Mouse (Mus musculus) liver, adult 2 months (tissue): ENCODE measurements around the gene Plk3. TPM values are rescaled to one million over a fixed set of nuclear protein-coding genes. Genes with fewer than 3 reads are reported as not detected.

Experiments used
- DNase-seq: peaks from one replicate; pipeline ENCODE4 v3.0.0-alpha.2; 2011; ENCODE audit warnings: low read depth, low spot score; ENCODE audit errors: extremely low read depth
- H3K27ac ChIP-seq: fragments of 200-500 bp; replicated peaks from 2 replicates; pipeline ENCODE4 v1.5.1; 2012; ENCODE audit warnings: low read depth, mild to moderate bottlenecking, control low read depth, inconsistent platforms, low read length; ENCODE audit not compliant: insufficient read depth
- H3K27me3 ChIP-seq: fragments of 200-500 bp; 2 replicates; pipeline ENCODE4 v1.6.1; 2012; ENCODE audit warnings: mild to moderate bottlenecking, moderate library complexity, low read length, inconsistent platforms; ENCODE audit not compliant: control insufficient read depth, insufficient read depth
- H3K36me3 ChIP-seq: fragments of 200-500 bp; 2 replicates; pipeline ENCODE4 v1.6.1; 2012; ENCODE audit warnings: low read length, inconsistent platforms; ENCODE audit not compliant: control insufficient read depth, insufficient read depth
- H3K4me1 ChIP-seq: fragments of 200-500 bp; 2 replicates; pipeline ENCODE4 v1.6.1; 2011; ENCODE audit warnings: low read length; ENCODE audit not compliant: control insufficient read depth, insufficient read depth
- H3K4me3 ChIP-seq: fragments of 200-500 bp; 2 replicates; pipeline ENCODE4 v1.5.1; 2011; ENCODE audit warnings: low read depth, mild to moderate bottlenecking, control low read depth, low read length, moderate library complexity; ENCODE audit not compliant: insufficient read depth
- H3K79me2 ChIP-seq: fragments of 200-500 bp; 2 replicates; pipeline ENCODE4 v1.6.1; 2012; ENCODE audit warnings: inconsistent platforms, mild to moderate bottlenecking, low read length, moderate library complexity; ENCODE audit not compliant: control insufficient read depth, insufficient read depth
- H3K9ac ChIP-seq: fragments of 200-500 bp; 2 replicates; pipeline ENCODE4 v1.6.1; 2012; ENCODE audit warnings: low read depth, mild to moderate bottlenecking, control low read depth, inconsistent platforms, low read length
- CTCF ChIP-seq: fragments of 200-500 bp; IDR thresholded peaks from 2 replicates; pipeline ENCODE4 v1.5.1; 2011; ENCODE audit warnings: low read depth, low read length, control low read depth
- POLR2A ChIP-seq: fragments of 200-500 bp; IDR thresholded peaks from 2 replicates; pipeline ENCODE4 v1.6.1; 2011; ENCODE audit warnings: low read length, control low read depth; ENCODE audit not compliant: insufficient read depth; ENCODE audit errors: extremely low read depth
- WGBS: fragments of 180-500 bp; shearing (Covaris S2); methylation state at CpG from one replicate; pipeline ENCODE4 v1.1.7; 2018; 5-methylcytosine and 5-hydroxymethylcytosine counted together
- polyA plus RNA-seq: library from polyadenylated mRNA; depleted of rRNA; stranded (reverse); fragments of >200 nt; gene quantifications from 2 replicates; pipeline ENCODE4 v1.2.3, GENCODE M21; 2012
- total RNA-seq: library from RNA; depleted of rRNA; stranded (reverse); fragments of >200 nt; gene quantifications from 2 replicates; pipeline ENCODE4 v1.2.3, GENCODE M21; 2014

Gene Plk3
- total and polyA plus RNA-seq, 2 experiments: 10.7 to 31.7 TPM

- peak overlapping the region; percentile 86 for H3K27ac ChIP-seq
- peaks cover 22% of the 10 kb centered on the region; the same call in 1 of the 2 replicates for H3K36me3 ChIP-seq
- H3K4me1 ChIP-seq: peaks cover 9% of the 10 kb centered on the region; the same call in 1 of the 2 replicates
- peak; percentile 63 for DNase-seq
- H3K9ac ChIP-seq: peak overlapping the region; percentile 14
- no peaks in the 10 kb centered on the region for H3K79me2 ChIP-seq
- H3K27me3 ChIP-seq: no peaks in the 10 kb centered on the region
- H3K4me3 ChIP-seq: no peak overlapping the region
- WGBS: 55% methylated on average over 14 of the region's 14 CpGs
- TF ChIP-seq CTCF (no peak), POLR2A (no peak)
Observed at GRCm38 (mm10) chr4:117124518-117125347, 9.0 kb downstream of the Plk3 start.

DNA sequence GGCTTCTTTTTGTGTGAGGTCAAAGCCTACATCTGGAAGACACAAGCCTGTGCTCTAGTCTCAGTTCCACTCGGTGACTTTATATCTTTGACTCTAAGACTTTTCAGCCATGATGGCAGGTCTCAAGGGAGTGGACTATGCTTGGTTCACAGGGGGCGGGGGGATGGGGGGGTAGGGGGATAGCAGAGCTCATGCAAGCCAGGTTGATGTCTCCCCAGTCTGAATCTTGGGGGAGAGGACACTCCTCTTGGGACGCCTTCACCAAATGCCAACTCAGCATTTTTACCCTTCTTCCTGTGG is 9.6 kb downstream of the Plk3 start:
- no peak for DNase-seq
- H3K36me3 ChIP-seq: peaks cover 17% of the 10 kb centered on the region; the same call in 1 of the 2 replicates
- peaks cover 8% of the 10 kb centered on the region; the same call in 1 of the 2 replicates for H3K4me1 ChIP-seq
- WGBS: 80% methylated on average over 3 of the region's 3 CpGs
- H3K27me3 ChIP-seq: no peaks in the 10 kb centered on the region
- TF ChIP-seq POLR2A (no peak), CTCF (no peak)
- H3K4me3 ChIP-seq: no peak overlapping the region
- peak overlapping the region; percentile 86 for H3K27ac ChIP-seq
- H3K79me2 ChIP-seq: no peaks in the 10 kb centered on the region
- peak overlapping the region; percentile 14; the same call in 1 of the 2 replicates for H3K9ac ChIP-seq

DNA sequence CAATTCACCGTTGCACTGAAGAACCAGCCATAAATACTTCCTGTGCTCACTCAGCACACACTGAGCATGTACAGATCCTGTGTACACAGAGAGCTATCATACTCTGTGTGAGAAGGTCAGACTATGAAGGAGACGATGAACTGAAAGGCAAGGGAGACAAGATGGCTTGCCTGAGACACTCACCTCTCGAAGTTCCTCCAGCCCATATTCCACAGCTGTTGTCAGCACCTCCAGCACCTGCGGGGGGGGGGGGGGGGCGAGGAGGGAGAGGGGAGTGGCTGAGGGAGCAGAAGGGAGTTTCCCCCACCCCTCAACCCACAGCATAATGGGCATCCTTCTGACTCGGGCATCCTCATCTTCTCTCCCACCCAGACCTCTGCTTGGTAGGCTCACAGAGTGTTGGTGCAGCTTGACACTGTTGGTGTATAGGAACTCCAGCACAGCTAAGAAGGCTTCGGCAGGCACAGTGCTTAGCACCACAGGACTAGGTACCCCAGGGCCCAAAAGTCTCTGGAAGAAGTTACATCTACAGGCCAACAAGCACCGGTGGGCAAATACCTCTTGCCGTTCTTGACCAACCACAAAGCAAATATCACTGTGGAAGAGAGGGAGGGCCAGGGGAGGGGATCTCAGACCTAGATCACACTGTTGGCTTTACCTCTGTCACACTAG is 10.1 kb downstream of the Plk3 start:
- H3K4me1 ChIP-seq: peaks cover 6% of the 10 kb centered on the region; the same call in 1 of the 2 replicates
- no peak for DNase-seq
- H3K79me2 ChIP-seq: no peaks in the 10 kb centered on the region
- TF ChIP-seq POLR2A: no peak
- TF ChIP-seq CTCF: no peak
- 52% methylated on average over 9 of the region's 9 CpGs for WGBS
- H3K27me3 ChIP-seq: no peaks in the 10 kb centered on the region
- H3K9ac ChIP-seq: no peak overlapping the region
- H3K36me3 ChIP-seq: peaks cover 12% of the 10 kb centered on the region; the same call in 1 of the 2 replicates
- H3K4me3 ChIP-seq: no peak overlapping the region
- no peak overlapping the region for H3K27ac ChIP-seq

DNA sequence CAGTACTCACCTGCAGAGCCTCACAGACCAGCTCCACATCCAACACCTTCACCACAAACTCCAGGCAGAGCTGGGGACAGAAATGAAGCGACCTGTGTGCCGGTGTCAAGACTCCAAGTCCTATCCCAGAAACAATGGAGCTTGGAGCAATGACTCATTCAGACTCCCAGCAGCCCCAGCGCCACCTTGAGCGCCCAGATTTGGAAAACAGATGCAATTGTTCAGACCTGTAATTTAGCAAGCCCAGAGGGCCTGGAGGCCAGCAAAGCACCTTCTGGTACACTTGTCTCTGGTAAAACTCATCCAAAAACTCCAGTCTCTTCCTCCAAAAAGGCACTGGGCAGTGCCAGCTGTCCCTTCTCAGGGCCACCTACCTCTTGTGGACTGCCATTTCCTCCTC is 11.6 kb downstream of the Plk3 start:
- TF ChIP-seq CTCF: no peak
- TF ChIP-seq POLR2A: no peak
- Histone ChIP-seq H3K36me3 (peaks cover 1% of the 10 kb centered on the region; the same call in 1 of the 2 replicates), H3K4me1 (peaks cover 6% of the 10 kb centered on the region; the same call in 1 of the 2 replicates), H3K27ac (no peak overlapping the region), H3K79me2 (no peaks in the 10 kb centered on the region), H3K4me3 (no peak overlapping the region), H3K27me3 (no peaks in the 10 kb centered on the region), H3K9ac (no peak overlapping the region)
- no peak for DNase-seq
- 94% methylated on average over 4 of the region's 4 CpGs for WGBS

DNA sequence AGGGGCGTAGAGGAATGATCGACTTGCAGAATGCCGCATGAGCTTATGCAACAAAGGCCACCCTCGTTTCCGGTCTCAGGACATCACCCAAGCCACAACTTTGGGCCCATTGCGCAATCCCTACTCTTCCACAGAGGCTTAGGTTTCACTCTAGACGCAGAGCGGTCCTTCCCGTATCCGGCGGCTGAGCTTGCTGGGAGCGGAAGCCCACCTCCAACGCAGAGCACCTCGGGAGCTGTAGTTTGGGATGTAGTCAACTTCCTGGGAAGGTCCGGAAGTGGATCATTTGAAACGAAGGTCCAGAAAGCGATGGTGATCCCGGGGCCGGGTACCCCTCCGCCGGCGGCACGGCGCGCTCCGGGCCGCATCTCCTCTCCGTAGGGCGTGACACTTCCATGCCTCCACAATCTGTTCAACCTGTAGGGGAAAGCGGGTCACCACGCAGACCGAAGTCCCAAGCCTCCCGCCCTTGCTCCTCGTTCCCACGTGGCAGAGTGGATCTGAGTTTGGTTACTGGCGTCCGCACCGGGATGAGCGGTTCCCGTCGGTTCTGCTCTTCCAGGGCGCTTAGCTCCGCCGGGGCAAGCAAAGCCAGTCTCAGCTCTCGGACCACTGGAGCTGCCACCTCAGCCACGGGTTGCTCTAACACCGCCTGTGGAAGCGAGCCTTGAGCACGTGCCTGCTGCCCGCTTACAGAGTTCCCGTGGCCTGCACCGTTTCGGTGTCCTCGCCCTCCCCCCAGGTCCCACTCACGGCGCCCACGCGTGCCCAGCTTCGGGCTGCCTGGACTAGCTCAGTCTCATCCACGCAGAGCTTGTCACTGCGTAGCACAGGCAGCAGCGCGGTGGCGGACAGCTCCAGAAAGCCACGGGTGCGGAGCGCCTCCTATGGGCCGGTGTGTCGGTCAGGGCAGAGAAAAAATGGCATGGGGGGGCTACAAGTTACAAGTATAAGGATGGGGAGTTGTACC is 13.0 kb downstream of the Plk3 start:
- H3K9ac ChIP-seq: peak overlapping the region; percentile 94
- no peaks in the 10 kb centered on the region for H3K79me2 ChIP-seq
- H3K4me3 ChIP-seq: peak overlapping the region; percentile 70
- peak overlapping the region; percentile 60 for H3K27ac ChIP-seq
- no peaks in the 10 kb centered on the region for H3K36me3 ChIP-seq
- TF ChIP-seq CTCF (peak; percentile 89), POLR2A (peak; percentile 37)
- under 1% methylated on average over 69 of the region's 69 CpGs for WGBS
- peaks cover 3% of the 10 kb centered on the region; the same call in 1 of the 2 replicates for H3K4me1 ChIP-seq
- DNase-seq: peak; percentile 99
- H3K27me3 ChIP-seq: no peaks in the 10 kb centered on the region
